Mouse (Mus musculus) olfactory bulb, adult 2 months (tissue): ENCODE data around the gene Unc13c. TPM values are rescaled to one million over a fixed set of nuclear protein-coding genes. Genes with fewer than 3 reads are reported as not detected.

ENCODE experiments used
- H3K27ac ChIP-seq: fragments of 200-500 bp; 2 replicates; pipeline ENCODE4 v1.5.1; 2012; ENCODE audit warnings: low read depth, low read length; ENCODE audit not compliant: insufficient read depth
- H3K4me1 ChIP-seq: fragments of 200-500 bp; 2 replicates; pipeline ENCODE4 v1.6.1; 2012; ENCODE audit warnings: low read length; ENCODE audit not compliant: control insufficient read depth, insufficient read depth
- H3K4me3 ChIP-seq: fragments of 200-500 bp; 2 replicates; pipeline ENCODE4 v1.5.1; 2012; ENCODE audit warnings: mild to moderate bottlenecking, low read depth, low read length, moderate library complexity; ENCODE audit not compliant: insufficient read depth
- CTCF ChIP-seq: fragments of 200-500 bp; IDR thresholded peaks from 2 replicates; pipeline ENCODE4 v1.5.1; 2012; ENCODE audit warnings: low read depth, mild to moderate bottlenecking, low read length, moderate library complexity; ENCODE audit not compliant: insufficient read depth
- POLR2A ChIP-seq: fragments of 200-500 bp; IDR thresholded peaks from 2 replicates; pipeline ENCODE4 v1.6.1; 2012; ENCODE audit warnings: mild to moderate bottlenecking, low read depth, low read length, moderate library complexity; ENCODE audit not compliant: insufficient read depth
- WGBS: fragments of 180-500 bp; shearing (Covaris S2); methylation state at CpG from one replicate; pipeline ENCODE4 v1.1.7; 2018; 5-methylcytosine and 5-hydroxymethylcytosine counted together
- polyA plus RNA-seq: library from polyadenylated mRNA; stranded (reverse); fragments of >200 nt; gene quantifications from 2 replicates; pipeline ENCODE4 v1.2.4, GENCODE M21; 2012; ENCODE audit warnings: low replicate concordance; ENCODE audit not compliant: missing spikeins, insufficient read depth, insufficient read length

Unc13c gene
- polyA plus RNA-seq, 1 experiment, result not detected

DNA sequence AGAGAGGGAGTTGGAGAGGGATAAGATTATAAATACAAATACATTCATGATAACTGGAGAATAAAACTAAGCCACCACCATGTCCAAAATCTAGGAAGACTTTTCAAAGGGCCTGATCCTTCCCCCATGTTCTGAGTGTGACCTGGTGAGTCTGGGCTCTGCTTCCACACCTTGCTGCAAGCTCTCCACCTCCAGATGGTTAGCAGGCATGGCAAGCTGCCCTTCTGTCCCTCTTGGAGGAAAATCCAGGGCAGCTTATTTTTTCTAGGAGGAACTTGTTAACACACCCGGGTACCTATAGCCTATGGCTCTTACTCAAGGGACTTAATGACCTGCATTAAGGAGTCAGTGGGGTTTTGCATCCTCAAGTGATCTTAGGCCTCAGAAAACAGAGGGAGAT is 364.8 kb downstream of the Unc13c start:
- H3K4me1 ChIP-seq, result no peaks in the 10 kb centered on the region
- TF ChIP-seq CTCF (no peak), POLR2A (no peak)
- H3K4me3 ChIP-seq, result no peak overlapping the region
- no peak overlapping the region for H3K27ac ChIP-seq
- WGBS, result 72% methylated on average over 1 of the region's 1 CpGs

DNA sequence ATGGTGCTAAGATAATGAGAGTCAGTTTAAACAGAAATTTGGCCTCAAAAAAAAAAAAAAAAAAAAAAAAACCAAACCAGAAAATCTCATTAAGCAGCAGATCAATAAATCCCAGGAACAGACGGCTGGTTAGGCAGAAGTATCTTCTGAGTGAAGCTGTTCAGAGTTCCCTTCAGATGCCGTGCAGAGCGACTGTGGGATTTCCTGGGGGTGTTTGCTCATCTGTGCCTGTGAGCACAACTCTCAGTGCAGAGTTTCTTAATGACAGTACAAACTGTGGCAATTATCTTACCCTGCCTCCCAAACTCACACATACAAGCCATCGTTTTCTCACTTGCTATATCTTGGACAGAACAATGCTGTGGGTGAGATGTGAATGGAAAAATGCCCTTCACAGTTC is 403.2 kb downstream of the Unc13c start:
- H3K27ac ChIP-seq, result no peak overlapping the region

DNA sequence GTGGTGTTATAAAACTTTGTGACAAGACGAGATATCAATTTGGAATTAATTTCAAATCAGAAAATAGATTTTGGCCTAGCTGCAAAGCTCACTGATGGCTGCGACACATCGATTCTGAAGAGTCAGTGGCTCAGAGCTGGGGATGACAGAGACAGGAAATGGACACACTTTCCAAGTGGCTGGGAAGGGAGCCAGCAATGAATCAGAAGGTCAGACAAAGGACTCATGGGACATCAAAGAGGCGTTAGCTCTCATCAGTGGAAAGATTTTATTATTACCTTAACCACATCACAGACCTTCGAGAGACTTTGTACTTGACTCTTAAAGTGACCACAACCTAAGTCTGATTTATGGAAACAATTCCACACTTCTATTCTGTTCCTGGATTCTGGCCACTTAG is 408.7 kb downstream of the Unc13c start:
- 62% methylated on average over 5 of the region's 5 CpGs for WGBS
- H3K27ac ChIP-seq, result no peak overlapping the region
- H3K4me3 ChIP-seq, result no peak overlapping the region
- TF ChIP-seq CTCF (no peak), POLR2A (no peak)
- no peaks in the 10 kb centered on the region for H3K4me1 ChIP-seq

More for the DNA sequence above, 403.2 kb downstream of the Unc13c start:
- 33% methylated on average over 4 of the region's 4 CpGs for WGBS
- Histone ChIP-seq H3K4me3 (no peak overlapping the region), H3K4me1 (no peaks in the 10 kb centered on the region)
- TF ChIP-seq CTCF (no peak), POLR2A (no peak)

DNA sequence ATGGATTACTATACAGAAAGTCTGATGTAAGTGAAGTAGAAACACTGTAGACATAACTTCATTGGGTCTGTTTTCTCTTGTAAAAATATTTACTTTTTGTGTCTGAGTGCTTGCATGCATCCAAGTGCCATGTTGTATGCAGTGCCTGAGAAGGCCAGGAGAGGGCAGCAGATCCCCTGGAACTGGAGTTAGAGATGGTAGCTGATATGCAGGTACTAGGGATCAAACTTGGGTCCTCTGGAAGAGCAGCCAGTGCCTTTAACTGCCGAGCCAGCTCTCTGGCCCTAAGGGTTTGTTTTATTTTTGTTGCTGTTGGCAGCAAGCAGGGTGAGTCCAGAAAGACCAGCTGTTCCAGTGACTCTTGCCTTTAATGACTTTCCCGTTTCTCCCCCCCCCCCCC is 411.0 kb downstream of the Unc13c start:
- no peak overlapping the region for H3K27ac ChIP-seq
- TF ChIP-seq CTCF (no peak), POLR2A (no peak)
- 68% methylated on average over 2 of the region's 2 CpGs for WGBS
- H3K4me3 ChIP-seq, result no peak overlapping the region
- H3K4me1 ChIP-seq, result no peaks in the 10 kb centered on the region

DNA sequence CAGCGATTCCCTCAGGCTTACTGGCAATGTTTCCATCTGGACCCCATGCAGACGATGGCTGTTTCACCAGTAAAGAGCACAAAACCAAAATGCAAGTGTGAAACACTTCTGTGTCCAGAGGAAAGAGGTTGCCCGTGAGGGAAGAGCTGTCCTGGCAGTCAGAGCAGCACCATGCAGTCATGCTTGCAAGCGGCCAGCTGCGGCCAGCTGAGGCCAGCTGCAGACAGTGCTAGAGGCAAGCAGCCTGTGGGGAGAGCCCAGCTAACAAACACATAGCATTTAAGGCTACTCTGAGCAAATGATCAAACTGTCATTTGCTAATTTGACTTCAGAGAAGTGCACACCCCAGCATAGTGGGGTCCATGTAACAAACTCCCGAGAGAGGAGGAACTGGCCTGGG is 413.4 kb downstream of the Unc13c start:
- Histone ChIP-seq H3K4me1 (no peaks in the 10 kb centered on the region), H3K4me3 (no peak overlapping the region), H3K27ac (no peak overlapping the region)
- WGBS, result 81% methylated on average over 6 of the region's 6 CpGs
- TF ChIP-seq CTCF (no peak), POLR2A (no peak)

DNA sequence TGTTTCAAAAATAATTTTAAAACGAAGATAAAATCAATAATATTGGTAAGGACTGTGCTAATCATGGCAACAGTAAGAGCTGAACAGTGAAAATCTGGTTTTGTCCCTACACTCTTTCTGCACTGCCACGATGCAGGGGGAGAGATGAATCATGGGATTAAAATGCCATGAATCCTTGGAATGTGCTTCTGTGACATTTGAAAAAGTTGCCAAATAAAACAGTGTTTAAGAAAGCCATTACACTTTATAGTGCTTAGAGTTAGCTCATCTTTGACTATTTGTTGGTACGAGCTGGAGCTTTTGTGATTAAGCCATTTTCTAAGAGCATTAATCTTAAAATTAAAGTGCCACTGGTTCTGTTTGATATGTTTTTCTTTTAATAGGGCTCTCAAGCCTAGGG is 496.2 kb downstream of the Unc13c start:
- 47% methylated on average over 3 of the region's 3 CpGs for WGBS
- no peak for TF ChIP-seq POLR2A
- TF ChIP-seq CTCF, result no peak
- no peaks in the 10 kb centered on the region for H3K4me1 ChIP-seq
- H3K27ac ChIP-seq, result no peak overlapping the region
- no peak overlapping the region for H3K4me3 ChIP-seq

DNA sequence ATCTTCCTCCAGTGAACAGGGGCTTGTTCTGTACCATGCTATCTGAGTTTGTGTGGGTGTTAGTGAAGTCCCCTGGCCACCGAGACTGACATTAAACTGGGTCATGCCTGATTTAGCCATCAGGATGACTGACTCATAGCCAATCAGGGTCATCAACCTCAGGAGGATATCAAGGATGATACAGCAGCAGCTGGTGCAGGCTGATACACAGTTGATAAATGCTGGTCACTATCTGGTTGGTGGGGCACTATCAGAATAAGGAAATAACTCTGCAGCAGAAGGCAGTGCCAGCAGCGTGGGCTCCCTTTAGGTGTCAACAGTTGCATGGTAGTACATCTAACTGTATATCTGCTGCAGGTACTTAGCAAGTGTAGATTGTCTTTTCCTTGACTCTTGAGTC is 506.7 kb downstream of the Unc13c start:
- 90% methylated on average over 2 of the region's 2 CpGs for WGBS
- Histone ChIP-seq H3K4me1 (no peaks in the 10 kb centered on the region), H3K4me3 (no peak overlapping the region), H3K27ac (no peak overlapping the region)
- TF ChIP-seq POLR2A, result no peak
- TF ChIP-seq CTCF, result no peak

DNA sequence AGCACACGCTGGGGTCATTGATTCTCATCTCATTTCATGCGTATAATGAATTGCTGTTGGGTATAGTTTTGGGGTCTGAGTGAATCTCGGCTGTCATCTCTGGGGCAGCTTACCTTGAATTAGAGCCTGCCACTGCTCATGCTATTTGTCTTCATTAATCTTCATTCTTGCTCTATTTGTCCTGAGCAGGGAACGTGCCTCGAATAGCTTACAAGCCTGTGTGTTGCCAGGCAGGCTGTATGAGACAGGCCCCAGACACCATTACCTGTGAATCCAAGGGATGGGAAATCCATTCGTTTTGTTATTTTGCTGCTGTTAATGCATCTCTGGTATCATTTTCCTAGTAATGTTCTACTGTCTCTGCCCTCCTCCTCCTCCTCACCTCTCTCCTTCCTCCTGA is 518.8 kb downstream of the Unc13c start:
- TF ChIP-seq CTCF, result no peak
- TF ChIP-seq POLR2A, result no peak
- Histone ChIP-seq H3K4me1 (no peaks in the 10 kb centered on the region), H3K27ac (no peak overlapping the region), H3K4me3 (no peak overlapping the region)
- 95% methylated on average over 6 of the region's 6 CpGs for WGBS

DNA sequence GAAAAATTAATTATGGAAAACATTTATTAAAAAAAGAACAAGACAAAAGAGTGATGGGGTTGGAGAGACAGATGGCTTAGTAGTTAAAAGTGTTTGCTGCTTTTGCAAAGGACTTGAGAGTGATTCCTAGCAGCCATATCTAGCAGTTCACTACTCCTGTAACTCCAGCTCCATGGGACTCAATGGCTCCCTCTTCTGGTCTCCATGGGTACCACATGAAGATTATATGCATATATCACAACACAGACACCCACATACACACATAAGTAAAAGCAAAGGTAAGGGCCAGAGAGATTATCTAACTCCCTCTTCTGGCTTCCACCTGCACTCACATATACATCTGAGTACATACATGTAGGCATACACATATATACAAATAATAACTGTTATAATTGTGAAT is 519.5 kb downstream of the Unc13c start:
- H3K4me1 ChIP-seq, result no peaks in the 10 kb centered on the region
- TF ChIP-seq CTCF (no peak), POLR2A (no peak)
- no peak overlapping the region for H3K27ac ChIP-seq
- no peak overlapping the region for H3K4me3 ChIP-seq

DNA sequence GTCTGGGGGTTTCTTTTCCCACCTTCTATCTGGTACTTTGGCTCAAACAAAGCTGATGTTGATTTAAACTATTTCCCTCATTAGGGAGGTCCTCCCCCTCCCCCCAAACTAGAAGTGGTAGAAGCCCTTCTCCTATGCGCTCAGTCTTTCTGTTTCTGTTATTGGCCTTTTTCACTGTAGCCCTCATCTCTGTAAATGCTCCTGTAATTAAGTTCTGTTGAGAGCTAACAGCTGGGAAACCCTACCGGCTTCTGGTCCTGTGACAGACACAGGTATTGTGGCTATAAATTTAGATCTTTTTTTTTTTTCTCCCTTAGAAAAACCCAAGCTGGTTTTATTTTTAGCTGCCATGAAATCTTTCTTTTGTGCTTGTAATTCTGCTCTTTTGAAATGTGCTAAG is 536.8 kb downstream of the Unc13c start:
- 50% methylated on average over 2 of the region's 2 CpGs for WGBS
- Histone ChIP-seq H3K4me3 (no peak overlapping the region), H3K4me1 (no peaks in the 10 kb centered on the region), H3K27ac (no peak overlapping the region)
- TF ChIP-seq POLR2A, result no peak

Other genes with a start within 250 kb of the Unc13c start
- gene Wdr72, start 141.4 kb upstream of the Unc13c start, polyA plus RNA-seq, result not detected in 2 replicates